Mouse (Mus musculus) right cerebral cortex, postnatal 14 days (tissue): ENCODE results near the gene Psmb9.
"Not testable (repeated sequence)": the region's sequence is repeated elsewhere in the genome, so short reads cannot be mapped to it uniquely, and the experiment has no call there.

ENCODE experiments used
- DNase-seq: peaks from one replicate; pipeline ENCODE4 v3.0.0; 2022

Gene Psmb9

GRCm38 (mm10) chr17:34187261-34187916 is at the start of gene Psmb9, which contains the start of gene Tap1:
TSS of gene Psmb9 (minus strand) at chr17:34187764.
TSS of gene Tap1 (plus strand) at chr17:34187553.
- peak; percentile 97 for DNase-seq

GRCm38 (mm10) chr17:34236691-34237090 is 49.1 kb upstream of the Psmb9 start:
- no peak for DNase-seq

GRCm38 (mm10) chr17:34234926-34235325 is 47.4 kb upstream of the Psmb9 start:
- DNase-seq: peak; percentile 75

- DNase-seq: not testable (repeated sequence)
These were observed 44.5 kb upstream of the Psmb9 start for GRCm38 (mm10) chr17:34232021-34232420.

GRCm38 (mm10) chr17:34230971-34231370 is 43.4 kb upstream of the Psmb9 start:
- not testable (repeated sequence) for DNase-seq

- not testable (repeated sequence) for DNase-seq
These were observed 38.3 kb upstream of the Psmb9 start for GRCm38 (mm10) chr17:34225911-34226310.

- DNase-seq: no peak
These were observed 37.9 kb upstream of the Psmb9 start for GRCm38 (mm10) chr17:34225426-34225825.

GRCm38 (mm10) chr17:34224816-34225215 is 37.3 kb upstream of the Psmb9 start:
- DNase-seq: no peak

- not testable (repeated sequence) for DNase-seq
These were observed 32.8 kb upstream of the Psmb9 start for GRCm38 (mm10) chr17:34220401-34220800.

- DNase-seq: not testable (repeated sequence)
These were observed 32.2 kb upstream of the Psmb9 start for GRCm38 (mm10) chr17:34219801-34220200.

GRCm38 (mm10) chr17:34219096-34219495 is 31.5 kb upstream of the Psmb9 start:
- peak; percentile 53 for DNase-seq

GRCm38 (mm10) chr17:34218675-34219074 is 31.1 kb upstream of the Psmb9 start:
- DNase-seq: no peak

- no peak for DNase-seq
These were observed 30.4 kb upstream of the Psmb9 start for GRCm38 (mm10) chr17:34217986-34218385.

- no peak for DNase-seq
These were observed 29.8 kb upstream of the Psmb9 start for GRCm38 (mm10) chr17:34217216-34217928.

GRCm38 (mm10) chr17:34215176-34215575 is 27.6 kb upstream of the Psmb9 start:
- DNase-seq: no peak

- no peak for DNase-seq
These were observed 26.4 kb upstream of the Psmb9 start for GRCm38 (mm10) chr17:34213936-34214335.

GRCm38 (mm10) chr17:34211746-34212365 is 24.3 kb upstream of the Psmb9 start:
- DNase-seq: no peak

- no peak for DNase-seq
These were observed 23.0 kb upstream of the Psmb9 start for GRCm38 (mm10) chr17:34210599-34210998.

GRCm38 (mm10) chr17:34209680-34210079 is 22.1 kb upstream of the Psmb9 start:
- DNase-seq: no peak

- no peak for DNase-seq
These were observed 20.9 kb upstream of the Psmb9 start for GRCm38 (mm10) chr17:34208421-34208820.

GRCm38 (mm10) chr17:34207866-34208265 is 20.3 kb upstream of the Psmb9 start:
- no peak for DNase-seq

- DNase-seq: no peak
These were observed 19.9 kb upstream of the Psmb9 start for GRCm38 (mm10) chr17:34207456-34207855.

- DNase-seq: no peak
These were observed 19.2 kb upstream of the Psmb9 start for GRCm38 (mm10) chr17:34206731-34207130.

- DNase-seq: no peak
These were observed 18.2 kb upstream of the Psmb9 start for GRCm38 (mm10) chr17:34205746-34206176.
